Comparison of ENCODE assay signal across 10 mouse cellular contexts in the genomic region with DNA sequence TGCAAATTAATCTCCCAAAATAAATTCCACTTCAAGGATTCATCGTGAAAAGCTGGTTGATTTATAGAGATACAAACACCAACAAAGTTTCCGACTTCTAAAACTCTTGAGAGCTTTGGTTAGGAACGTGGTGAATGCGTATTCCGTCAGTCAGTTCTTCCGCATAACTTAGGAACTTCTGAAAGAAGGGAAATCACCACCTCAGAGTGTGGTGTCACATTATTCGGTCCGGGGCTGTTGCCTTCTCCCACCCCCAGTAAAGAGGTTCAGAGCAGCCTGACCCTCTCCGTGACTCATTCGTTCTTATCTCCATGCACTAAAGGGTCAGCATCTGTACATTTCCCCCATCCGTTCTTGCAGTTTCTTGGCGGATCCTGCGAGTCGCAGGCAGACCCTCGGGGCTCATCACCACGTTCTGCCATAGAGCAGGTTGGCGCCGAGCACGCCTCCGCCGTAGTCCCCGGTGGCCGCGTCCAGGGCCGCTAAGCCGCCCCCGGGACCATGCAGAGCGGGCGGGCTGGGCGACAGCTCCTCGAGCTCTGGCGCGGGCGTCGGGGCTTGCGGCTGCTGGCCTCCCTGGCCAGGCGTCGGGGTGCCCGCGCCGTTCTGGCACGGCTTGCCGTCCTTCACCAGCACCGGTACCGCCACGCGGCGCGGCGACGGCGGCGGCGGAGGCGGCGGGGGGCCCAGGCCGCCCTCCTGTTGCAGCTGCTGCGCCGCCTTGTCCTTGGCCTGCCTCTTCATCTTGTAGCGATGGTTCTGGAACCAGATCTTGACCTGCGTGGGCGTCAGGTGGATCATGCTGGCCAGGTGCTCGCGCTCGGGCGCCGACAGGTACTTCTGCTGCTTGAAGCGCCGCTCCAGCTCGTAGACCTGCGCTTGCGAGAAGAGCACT. TPM values are rescaled to one million over a fixed set of nuclear protein-coding genes. Genes with fewer than 3 reads are reported as not detected.
DNase-seq lines count a peak whose midpoint lies in the region; ATAC-seq lines count a peak whose summit lies in the region.
"Had no signal": no experiment of that assay in that cellular context is flagged by ENCODE, and none has a peak within 500 bp of the region (broad histone marks: within the 10 kb centered on the region; RNA-seq: fewer than 3 reads in every experiment).

No protein-coding gene starts in this region.

- ATAC-seq in granulocyte monocyte progenitor cell, adult 5-6 weeks (replicated peaks; ENCODE audit: poor library complexity, severe bottlenecking), result peak; percentile 47
- ATAC-seq in erythroblast, adult 5-6 weeks (replicated peaks; ENCODE audit: low FRiP score, poor library complexity, severe bottlenecking), result no peak

- DNase-seq in heart, adult 18-20 months, result peak; percentile 3 to 43
- no peak for DNase-seq in heart, adult 8-10 months (ENCODE audit: low spot score)
- peak; percentile 2 to 15 for DNase-seq in adrenal gland, postnatal 36 days
- DNase-seq in kidney, adult 18-20 months, result peak; percentile 49
- peak; percentile 10 for DNase-seq in lung, postnatal 14 days
- peak; percentile 54 for DNase-seq in retina, postnatal 1 day

RNA-seq across cellular contexts. Expression of gene Nkx2-4, which starts 1.5 kb away (rescaled TPM):
- total RNA-seq in heart, adult 18-20 months (2021), result not detected
- total RNA-seq in heart, adult 8-10 months (2022), result not detected
- total RNA-seq in adrenal gland, postnatal 36 days (2021), result not detected
- total RNA-seq in granulocyte monocyte progenitor cell, adult 5-6 weeks (2014; fragmentation: Nextera tagmentation), result not detected in 2 replicates
- not detected in 2 replicates for total RNA-seq in granulocyte monocyte progenitor cell, adult 5-6 weeks (2017)
- total RNA-seq in erythroblast, adult 5-6 weeks (2015; ENCODE audit: low replicate concordance), result not detected in 2 replicates
- not detected in 2 replicates for total RNA-seq in erythroblast, adult 5-6 weeks (2017; ENCODE audit: low replicate concordance)
- total RNA-seq: MEL; neutrophil, adult 5-6 weeks had no signal
